Mouse (Mus musculus) CH12.LX (cell line): ENCODE measurements around the gene Pin4. TPM values are rescaled to one million over a fixed set of nuclear protein-coding genes. Genes with fewer than 3 reads are reported as not detected.

ENCODE experiments used
- DNase-seq: peaks from one replicate; pipeline ENCODE4 v3.0.0-alpha.2; 2013; ENCODE audit errors: extremely low read depth
- H3K27ac ChIP-seq: 2 replicates; pipeline ENCODE4 v1.5.1; 2012; ENCODE audit warnings: low read depth, mild to moderate bottlenecking, control low read depth, moderate library complexity; ENCODE audit not compliant: insufficient read depth
- H3K27me3 ChIP-seq: replicated peaks from 2 replicates; pipeline ENCODE3; 2012; ENCODE audit warnings: inconsistent platforms
- H3K36me3 ChIP-seq, 2 experiments: replicated peaks in 1 of 2; 2 replicates each; pipeline versions ENCODE3 to v1.6.1; 2012; ENCODE audit warnings: inconsistent platforms in 1 of 2, low read length in 1 of 2, mild to moderate bottlenecking in 1 of 2, mixed read lengths in 1 of 2, moderate library complexity in 1 of 2; ENCODE audit not compliant: control insufficient read depth in 1 of 2, insufficient read depth in 1 of 2
- H3K4me1 ChIP-seq, 2 experiments: 2 replicates each; pipeline ENCODE4 v1.6.1; 2012; ENCODE audit warnings: inconsistent platforms in 1 of 2, moderate library complexity in 1 of 2; ENCODE audit not compliant: insufficient read depth in 2 of 2, control insufficient read depth in 1 of 2
- H3K4me2 ChIP-seq: 2 replicates; pipeline ENCODE4 v1.6.1; 2012; ENCODE audit warnings: low read depth, mild to moderate bottlenecking, control low read depth; ENCODE audit not compliant: poor library complexity, insufficient read depth, severe bottlenecking
- H3K4me3 ChIP-seq, 3 experiments: fragments of 150-350 bp in 1 of 3; sonication (generic) in 1 of 3; replicated peaks in 1 of 3; 2 replicates each; pipeline versions ENCODE3 to v1.5.1; 2011 to 2012; ENCODE audit warnings: low read depth in 2 of 3, low read length in 2 of 3, mild to moderate bottlenecking in 2 of 3, moderate library complexity in 2 of 3, control low read depth in 1 of 3, improper control_type of control experiment in 1 of 3, inconsistent platforms in 1 of 3, mixed read lengths in 1 of 3; ENCODE audit not compliant: poor library complexity in 1 of 3
- H3K79me2 ChIP-seq: replicated peaks from 2 replicates; pipeline ENCODE4 v1.6.1; 2012; ENCODE audit warnings: mild to moderate bottlenecking, moderate library complexity; ENCODE audit not compliant: control insufficient read depth, poor library complexity, insufficient read depth, severe bottlenecking; ENCODE audit errors: extremely low read depth
- H3K9ac ChIP-seq: 2 replicates; pipeline ENCODE4 v1.6.1; 2012; ENCODE audit warnings: low read depth, mild to moderate bottlenecking, control low read depth, moderate library complexity; ENCODE audit not compliant: insufficient read depth
- H3K9me3 ChIP-seq: replicated peaks from 2 replicates; pipeline ENCODE3; 2012; ENCODE audit warnings: low read length, inconsistent platforms, mixed read lengths
- CHD1 ChIP-seq: IDR thresholded peaks from 2 replicates; pipeline ENCODE4 v1.6.1; 2012; ENCODE audit warnings: low read depth, low read length, improper control_type of control experiment, inconsistent platforms
- CHD2 ChIP-seq: IDR thresholded peaks from 2 replicates; pipeline ENCODE4 v1.6.1; 2011; ENCODE audit warnings: low read length, improper control_type of control experiment
- CTCF ChIP-seq, 2 experiments: IDR thresholded peaks in 1 of 2; conservative IDR thresholded peaks in 1 of 2; 2 replicates each; pipeline ENCODE4 v1.5.1; 2011 to 2012; ENCODE audit warnings: low read depth in 2 of 2, low read length in 2 of 2, improper control_type of control experiment in 1 of 2, inconsistent platforms in 1 of 2, mild to moderate bottlenecking in 1 of 2, moderate library complexity in 1 of 2
- ELF1 ChIP-seq: IDR thresholded peaks from 2 replicates; pipeline ENCODE4 v1.6.1; 2014; ENCODE audit warnings: low read depth, mild to moderate bottlenecking, inconsistent platforms, low read length, improper control_type of control experiment
- HCFC1 ChIP-seq: IDR thresholded peaks from 2 replicates; pipeline ENCODE4 v1.6.1; 2012; ENCODE audit warnings: low read depth, mild to moderate bottlenecking, inconsistent platforms, low read length, improper control_type of control experiment
- JUN ChIP-seq: IDR thresholded peaks from 2 replicates; pipeline ENCODE4 v1.6.1; 2011; ENCODE audit warnings: low read depth, mild to moderate bottlenecking, low read length, improper control_type of control experiment, moderate library complexity; ENCODE audit not compliant: insufficient read depth
- KAT2A ChIP-seq: IDR thresholded peaks from 2 replicates; pipeline ENCODE4 v1.6.1; 2012; ENCODE audit warnings: low read length, improper control_type of control experiment, inconsistent platforms; ENCODE audit not compliant: insufficient replicate concordance
- MAX ChIP-seq: IDR thresholded peaks from 2 replicates; pipeline ENCODE4 v1.6.1; 2011; ENCODE audit warnings: low read length, improper control_type of control experiment
- MAZ ChIP-seq: IDR thresholded peaks from 2 replicates; pipeline ENCODE4 v1.6.1; 2012; ENCODE audit warnings: low read depth, mild to moderate bottlenecking, inconsistent platforms, low read length, improper control_type of control experiment, moderate library complexity
- MEF2A ChIP-seq: IDR thresholded peaks from 2 replicates; pipeline ENCODE4 v1.6.1; 2014; ENCODE audit warnings: low read depth, mild to moderate bottlenecking, inconsistent platforms, low read length, improper control_type of control experiment, borderline replicate concordance
- NELFE ChIP-seq: IDR thresholded peaks from 2 replicates; pipeline ENCODE4 v1.6.1; 2011; ENCODE audit warnings: low read depth, low read length, improper control_type of control experiment
- NRF1 ChIP-seq: IDR thresholded peaks from 2 replicates; pipeline ENCODE4 v1.6.1; 2014; ENCODE audit warnings: low read depth, mild to moderate bottlenecking, inconsistent platforms, low read length, improper control_type of control experiment, moderate library complexity
- SIN3A ChIP-seq: IDR thresholded peaks from 2 replicates; pipeline ENCODE4 v1.6.1; 2012; ENCODE audit warnings: low read length, improper control_type of control experiment, inconsistent platforms
- SMC3 ChIP-seq: IDR thresholded peaks from 2 replicates; pipeline ENCODE4 v1.6.1; 2011; ENCODE audit warnings: low read depth, low read length, improper control_type of control experiment
- USF1 ChIP-seq: IDR thresholded peaks from 2 replicates; pipeline ENCODE4 v1.6.1; 2014; ENCODE audit warnings: low read depth, mild to moderate bottlenecking, inconsistent platforms, low read length, improper control_type of control experiment
- ZC3H11A ChIP-seq: IDR thresholded peaks from 2 replicates; pipeline ENCODE4 v1.6.1; 2012; ENCODE audit warnings: low read depth, mild to moderate bottlenecking, inconsistent platforms, low read length, improper control_type of control experiment
- ZKSCAN1 ChIP-seq: IDR thresholded peaks from 2 replicates; pipeline ENCODE4 v1.6.1; 2012; ENCODE audit warnings: low read depth, inconsistent platforms, low read length, improper control_type of control experiment, borderline replicate concordance
- dilution Hi-C: fragments of 300-500 bp; cut with MboI; formaldehyde crosslinking; loops from 2 replicates; pipeline ENCODE4 v1.14.3; 2020; ENCODE audit warnings: low sequenced_read_pairs; ENCODE audit not compliant: extremely low pct_unique_long_range_greater_than_20kb, extremely low pct_ligation_motif_present
- in situ Hi-C: fragments of 300-500 bp; cut with MboI; formaldehyde crosslinking; loops from 3 replicates; pipeline ENCODE4 v1.14.3; 2019; ENCODE audit warnings: low sequenced_read_pairs, low pct_ligation_motif_present, low pct_unique_long_range_greater_than_20kb, mixed read lengths
- polyA plus RNA-seq: library from polyadenylated mRNA; unstranded; fragments of >175 nt; gene quantifications from 2 replicates; pipeline ENCODE4 v1.2.1, GENCODE M21; 2012; ENCODE audit warnings: low read depth; ENCODE audit not compliant: insufficient read length
- total RNA-seq, 2 experiments: library from RNA; depleted of rRNA; stranded (reverse); fragments of 300-350 nt in 1 of 2; fragments of >200 nt in 1 of 2; gene quantifications; 2 replicates each; pipeline ENCODE4 v1.2.3; 2012 to 2014

Pin4 gene
- total and polyA plus RNA-seq, 3 experiments = 53.4 to 66.2 (median 62.0) TPM

DNA sequence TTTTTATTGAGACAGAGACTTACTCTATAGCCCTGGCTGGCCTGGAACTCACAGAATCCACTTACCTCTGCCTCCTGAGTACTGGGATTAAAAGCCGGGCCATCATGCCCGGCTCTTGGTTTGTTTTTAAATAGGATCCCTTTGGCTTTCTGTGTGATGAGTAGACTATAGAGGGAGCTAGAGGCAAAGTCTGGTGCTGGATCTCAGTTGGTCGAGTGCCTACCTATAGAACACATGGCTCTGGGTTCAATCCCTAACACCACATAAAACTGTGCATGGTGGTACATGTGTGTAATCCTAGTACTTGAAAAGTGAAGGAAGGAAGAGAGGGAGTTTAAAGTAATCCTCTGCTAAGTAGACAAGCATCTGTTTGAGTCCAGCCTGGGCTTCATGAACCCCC lies 50.9 kb downstream of the Pin4 start:
- H3K9ac ChIP-seq = no peak overlapping the region
- dilution Hi-C loops = no loop called here
- TF ChIP-seq CHD1 (no peak), CHD2 (no peak), CTCF (conservative IDR thresholded peaks at IDR 0.05 in 1 of 2, IDR thresholded peaks at IDR 0.05 in 1 of 2; ENCODE audit: low read depth in 2 of 2, low read length in 2 of 2) (peak in 1 of 2 experiments; percentile 20; a peak in 1 of 4 replicates), JUN (no peak)
- TF ChIP-seq, all 38 proteins: peak for 1
- in situ Hi-C loops = no loop called here
- no peak for DNase-seq
- H3K27me3 ChIP-seq = no peaks in the 10 kb centered on the region
- no peaks in the 10 kb centered on the region for H3K4me1 ChIP-seq
- no peak overlapping the region for H3K4me2 ChIP-seq
- no peak overlapping the region for H3K4me3 ChIP-seq
- no peaks in the 10 kb centered on the region for H3K9me3 ChIP-seq
- no peak overlapping the region for H3K27ac ChIP-seq
- H3K36me3 ChIP-seq = no peaks in the 10 kb centered on the region
- no peaks in the 10 kb centered on the region for H3K79me2 ChIP-seq

DNA sequence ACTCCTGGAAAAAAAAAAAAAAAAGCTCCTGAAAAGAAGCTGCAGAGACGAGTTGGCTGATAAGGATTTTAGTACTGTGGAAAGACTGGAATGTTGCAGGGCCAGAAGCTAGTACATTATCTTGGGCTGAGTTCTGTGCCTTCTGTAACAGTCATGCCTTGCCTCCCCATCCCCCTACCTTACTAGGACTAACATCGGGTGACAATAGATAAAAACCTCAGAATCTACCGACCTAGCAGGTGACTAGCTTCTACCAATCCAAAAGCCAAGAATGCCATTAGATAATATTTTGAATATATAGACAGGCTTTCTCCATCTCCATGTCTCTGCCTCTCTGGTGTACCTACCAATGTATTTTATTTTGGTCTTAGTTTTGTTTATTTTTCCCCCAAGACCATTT lies 51.7 kb downstream of the Pin4 start:
- H3K4me1 ChIP-seq = no peaks in the 10 kb centered on the region
- H3K9me3 ChIP-seq = no peaks in the 10 kb centered on the region
- no peak overlapping the region for H3K27ac ChIP-seq
- no peaks in the 10 kb centered on the region for H3K27me3 ChIP-seq
- no peaks in the 10 kb centered on the region for H3K36me3 ChIP-seq
- no peak for DNase-seq
- no peak for TF ChIP-seq SMC3
- TF ChIP-seq ELF1 = no peak
- no peak for TF ChIP-seq KAT2A
- TF ChIP-seq MAX = no peak
- no peak for TF ChIP-seq MAZ
- no peak for TF ChIP-seq SIN3A
- no peak for TF ChIP-seq ZKSCAN1
- TF ChIP-seq ZC3H11A = no peak
- no peak for TF ChIP-seq MEF2A
- no peak for TF ChIP-seq HCFC1
- TF ChIP-seq NRF1 = no peak
- no peak for TF ChIP-seq USF1
- no peak for TF ChIP-seq NELFE
- TF ChIP-seq, all 38 proteins: peak for 0
- Histone ChIP-seq H3K4me2 (no peak overlapping the region), H3K79me2 (no peaks in the 10 kb centered on the region), H3K9ac (no peak overlapping the region), H3K4me3 (no peak overlapping the region)
- dilution Hi-C loops (no loop called here), in situ Hi-C loops (no loop called here)
